Mouse (Mus musculus) thymus, adult 2 months (tissue): ENCODE data around the gene Mboat2.

Source experiments
- CTCF ChIP-seq: fragments of 200-500 bp; IDR thresholded peaks from 2 replicates; pipeline ENCODE4 v1.5.1; 2012; ENCODE audit warnings: mild to moderate bottlenecking, control low read depth, low read length, moderate library complexity, borderline replicate concordance; ENCODE audit not compliant: control insufficient read depth, poor library complexity, insufficient read depth; ENCODE audit errors: extremely low read depth
- POLR2A ChIP-seq: fragments of 200-500 bp; IDR thresholded peaks from 2 replicates; pipeline ENCODE4 v1.6.1; 2012; ENCODE audit warnings: mild to moderate bottlenecking, low read length, control low read depth, moderate library complexity; ENCODE audit not compliant: control insufficient read depth, poor library complexity, insufficient read depth; ENCODE audit errors: extremely low read depth

DNA sequence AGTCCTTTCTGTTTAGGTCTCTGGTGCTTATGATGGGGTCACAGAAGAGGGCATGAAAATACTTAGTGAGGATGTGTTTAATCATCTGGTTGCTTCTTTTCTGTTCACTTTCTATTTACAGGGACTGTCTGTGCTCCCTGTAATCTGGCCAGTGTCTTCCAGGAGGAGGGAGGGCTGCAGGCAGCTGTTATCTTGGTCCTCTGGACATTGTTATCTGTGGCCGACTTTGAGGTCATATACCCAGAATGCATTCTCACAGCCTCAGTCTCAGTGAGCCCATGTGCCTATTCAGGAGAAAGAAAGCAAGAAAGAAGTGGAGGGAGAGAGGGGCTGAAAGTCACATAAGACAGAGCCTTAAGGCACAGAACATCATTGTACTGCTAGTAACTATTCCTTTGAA, 19.4 kb upstream of the Mboat2 start:
- TF ChIP-seq CTCF (no peak), POLR2A (no peak)
